Mouse (Mus musculus) embryonic fibroblast, embryonic 13.5 days (primary cell): ENCODE measurements around the gene Slc10a3.

Source experiments
- CTCF ChIP-seq: IDR thresholded peaks from 2 replicates; pipeline ENCODE4 v1.5.1; 2011; ENCODE audit warnings: mild to moderate bottlenecking, control low read depth, low read length, moderate library complexity, borderline replicate concordance; ENCODE audit not compliant: insufficient read depth
- POLR2A ChIP-seq: IDR thresholded peaks from 2 replicates; pipeline ENCODE4 v1.6.1; 2011; ENCODE audit warnings: low read depth, mild to moderate bottlenecking, control low read depth, low read length, moderate library complexity

DNA sequence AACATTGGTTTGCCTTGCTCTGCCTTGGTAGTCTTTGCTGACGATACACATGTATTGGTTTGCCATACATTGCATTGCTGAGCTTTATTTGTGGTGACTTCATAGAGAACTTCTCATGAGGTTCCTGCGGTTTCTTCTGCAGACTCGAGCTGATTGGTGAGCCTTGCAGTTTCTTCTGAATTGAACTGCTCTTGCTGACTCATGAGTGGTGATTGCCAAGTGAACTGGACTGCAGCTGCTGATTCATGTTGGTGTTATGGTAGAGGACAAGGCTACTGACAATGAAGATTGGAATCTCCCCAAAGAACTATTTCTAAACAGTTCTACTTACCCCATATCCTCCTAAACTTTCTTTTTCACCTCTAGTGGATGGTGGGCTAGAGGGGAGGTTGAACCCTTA lies 27.0 kb upstream of the Slc10a3 start:
- TF ChIP-seq POLR2A: no peak
- TF ChIP-seq CTCF: no peak
